Mouse (Mus musculus): ENCODE data around the gene Hs2st1. TPM values are rescaled to one million over a fixed set of nuclear protein-coding genes. Genes with fewer than 3 reads are reported as not detected.

Hs2st1 gene
- polyA plus RNA-seq, 1 experiment from 2014 or later: 12.7 TPM

GRCm38 (mm10) chr3:144437871-144438398, 132.0 kb downstream of the Hs2st1 start:
- Histone ChIP-seq H3K4me3 (no peak overlapping the region), H3K9me3 (no peaks in the 10 kb centered on the region), H3K4me1 (no peaks in the 10 kb centered on the region), H3K27me3 (replicated peaks; ENCODE audit: low read depth, poor library complexity, severe bottlenecking) (no peaks in the 10 kb centered on the region), H3K36me3 (replicated peaks) (peaks cover 36% of the 10 kb centered on the region), H3K27ac (replicated peaks) (no peak overlapping the region)
- no peak for DNase-seq (ENCODE audit: low spot score)
- 96% methylated on average over 14 of the region's 14 CpGs for WGBS

DNA sequence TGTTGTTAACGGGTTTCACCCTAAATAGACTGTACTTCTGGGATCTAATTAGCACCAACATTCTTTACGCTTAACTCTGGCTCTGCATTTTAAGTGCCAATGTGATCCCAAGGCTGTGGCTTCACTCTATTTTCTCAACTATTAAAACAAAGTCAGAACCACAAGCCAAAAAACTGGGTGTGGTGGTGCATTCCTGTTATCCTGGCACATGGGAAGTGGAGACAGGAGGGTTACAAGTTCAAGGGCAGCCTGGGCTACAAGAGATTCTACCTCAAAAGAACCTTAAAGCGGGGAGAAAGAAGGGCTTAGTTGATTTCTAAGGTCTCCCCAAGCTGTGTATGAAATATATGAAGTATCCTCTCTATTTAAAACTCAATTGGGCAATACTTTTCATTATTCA, 133.9 kb downstream of the Hs2st1 start:
- no peak for DNase-seq (ENCODE audit: low spot score)
- Histone ChIP-seq H3K27ac (replicated peaks) (no peak overlapping the region), H3K4me3 (no peak overlapping the region), H3K36me3 (replicated peaks) (peaks cover 34% of the 10 kb centered on the region), H3K27me3 (replicated peaks; ENCODE audit: low read depth, poor library complexity, severe bottlenecking) (no peaks in the 10 kb centered on the region), H3K9me3 (no peaks in the 10 kb centered on the region), H3K4me1 (no peaks in the 10 kb centered on the region)
- 86% methylated on average over 3 of the region's 3 CpGs for WGBS

DNA sequence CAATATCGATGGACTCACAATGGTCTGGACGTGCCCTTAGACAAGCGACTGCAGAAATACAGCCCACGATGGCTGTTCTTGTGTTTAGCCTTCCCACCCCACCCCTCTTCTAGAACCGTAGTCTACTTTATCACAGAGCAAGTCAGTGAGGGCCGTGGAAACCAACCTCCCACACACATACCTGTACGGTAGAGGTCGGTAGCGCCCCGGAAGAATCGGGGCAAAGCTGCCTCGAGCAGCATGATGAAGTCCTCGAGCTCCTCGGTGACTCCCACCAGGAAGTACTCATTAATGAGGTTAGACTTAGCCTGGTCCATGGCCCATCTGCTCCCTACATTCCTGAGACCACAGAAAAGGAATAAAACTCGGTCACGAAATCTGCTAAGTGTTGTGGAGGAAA, 134.7 kb downstream of the Hs2st1 start:
- Histone ChIP-seq H3K4me3 (no peak overlapping the region), H3K36me3 (replicated peaks) (peaks cover 26% of the 10 kb centered on the region), H3K27ac (replicated peaks) (no peak overlapping the region), H3K27me3 (replicated peaks; ENCODE audit: low read depth, poor library complexity, severe bottlenecking) (no peaks in the 10 kb centered on the region), H3K9me3 (no peaks in the 10 kb centered on the region), H3K4me1 (no peaks in the 10 kb centered on the region)
- DNase-seq (ENCODE audit: low spot score): no peak
- 93% methylated on average over 16 of the region's 16 CpGs for WGBS

GRCm38 (mm10) chr3:144434276-144434675, 135.7 kb downstream of the Hs2st1 start:
- Histone ChIP-seq H3K27me3 (replicated peaks; ENCODE audit: low read depth, poor library complexity, severe bottlenecking) (no peaks in the 10 kb centered on the region), H3K4me1 (no peaks in the 10 kb centered on the region), H3K27ac (replicated peaks) (no peak overlapping the region), H3K36me3 (replicated peaks) (peaks cover 24% of the 10 kb centered on the region), H3K4me3 (no peak overlapping the region), H3K9me3 (no peaks in the 10 kb centered on the region)
- 93% methylated on average over 17 of the region's 17 CpGs for WGBS
- DNase-seq (ENCODE audit: low spot score): no peak

GRCm38 (mm10) chr3:144433039-144433438, 136.9 kb downstream of the Hs2st1 start:
- no peak overlapping the region for H3K4me3 ChIP-seq
- H3K36me3 ChIP-seq (replicated peaks): peaks cover 24% of the 10 kb centered on the region
- H3K4me1 ChIP-seq: peaks cover 6% of the 10 kb centered on the region
- WGBS: 89% methylated on average over 7 of the region's 7 CpGs
- H3K27me3 ChIP-seq (replicated peaks; ENCODE audit: low read depth, poor library complexity, severe bottlenecking): no peaks in the 10 kb centered on the region
- H3K27ac ChIP-seq (replicated peaks): no peak overlapping the region
- H3K9me3 ChIP-seq: no peaks in the 10 kb centered on the region
- DNase-seq (ENCODE audit: low spot score): no peak

DNA sequence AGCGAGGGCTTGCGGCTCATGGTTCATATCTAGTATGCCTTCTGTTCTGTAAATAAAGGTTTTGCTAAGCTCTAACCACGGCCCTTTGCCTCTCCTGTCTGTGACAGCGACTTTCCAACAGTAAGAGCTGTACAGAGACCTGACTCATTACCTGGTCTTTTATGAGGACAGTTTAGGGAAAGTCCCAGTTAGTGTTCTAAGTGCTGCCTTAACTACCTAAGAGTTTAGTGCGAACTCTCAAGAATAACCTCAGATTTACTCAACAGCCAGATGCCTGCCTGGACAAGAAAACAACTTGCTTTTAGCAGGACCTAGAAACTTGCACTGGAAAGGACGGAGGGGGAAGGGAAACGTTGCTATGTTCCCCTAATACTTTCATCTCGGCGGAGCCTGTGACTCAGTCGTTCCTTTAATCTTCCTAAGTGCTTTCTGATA, 137.8 kb downstream of the Hs2st1 start:
- no peak overlapping the region for H3K27ac ChIP-seq (replicated peaks)
- peaks cover 6% of the 10 kb centered on the region for H3K4me1 ChIP-seq
- DNase-seq (ENCODE audit: low spot score): no peak
- no peaks in the 10 kb centered on the region for H3K27me3 ChIP-seq (replicated peaks; ENCODE audit: low read depth, poor library complexity, severe bottlenecking)
- no peak overlapping the region for H3K4me3 ChIP-seq
- peaks cover 24% of the 10 kb centered on the region for H3K36me3 ChIP-seq (replicated peaks)
- 90% methylated on average over 10 of the region's 10 CpGs for WGBS
- no peaks in the 10 kb centered on the region for H3K9me3 ChIP-seq

DNA sequence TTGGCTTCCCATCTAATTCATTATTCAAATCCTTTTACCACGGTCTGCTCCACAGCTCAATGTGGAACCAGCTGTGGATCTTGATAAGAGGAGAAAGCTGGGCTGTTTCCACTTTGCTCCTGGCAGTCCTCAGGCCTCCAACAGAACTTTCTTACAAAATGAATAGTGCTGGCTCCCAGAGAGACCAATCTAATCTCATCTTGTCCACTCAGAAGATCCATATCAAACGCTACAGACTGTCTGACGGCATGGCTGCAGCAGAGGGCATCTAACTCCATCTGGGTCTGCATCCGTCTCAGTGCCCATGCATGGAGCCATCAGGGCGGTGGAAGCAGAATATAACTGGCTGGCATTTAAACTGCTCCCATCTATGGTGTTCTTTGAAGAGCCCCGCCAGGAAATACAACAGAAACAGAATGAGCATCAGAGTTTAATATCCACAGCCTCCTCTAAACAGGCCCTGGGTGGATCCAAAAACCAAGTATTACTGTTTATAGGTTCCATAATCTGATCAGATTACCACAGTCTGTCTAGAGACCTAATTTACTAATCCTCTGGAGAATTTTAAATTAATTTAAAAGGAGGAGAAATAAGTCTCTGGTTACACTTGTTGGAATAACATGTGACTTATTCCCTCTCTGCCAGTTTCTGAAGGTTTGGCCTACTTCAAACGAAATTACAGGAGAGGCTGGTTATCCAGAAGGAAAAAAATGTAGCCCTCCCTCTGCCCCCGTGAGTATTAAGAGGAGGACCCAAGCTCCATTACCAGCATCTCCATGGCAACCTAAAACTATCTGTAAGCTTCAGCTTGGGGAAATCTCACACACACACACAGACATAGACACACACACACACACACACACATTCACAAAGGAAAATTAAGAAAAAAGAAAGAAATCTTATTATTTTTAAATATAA, 141.2 kb downstream of the Hs2st1 start:
- no peaks in the 10 kb centered on the region for H3K27me3 ChIP-seq (replicated peaks; ENCODE audit: low read depth, poor library complexity, severe bottlenecking)
- H3K9me3 ChIP-seq: no peaks in the 10 kb centered on the region
- H3K4me3 ChIP-seq: no peak overlapping the region
- peaks cover 5% of the 10 kb centered on the region; the same call in 1 of the 2 replicates for H3K36me3 ChIP-seq (replicated peaks)
- H3K4me1 ChIP-seq: peaks cover 6% of the 10 kb centered on the region
- WGBS: 76% methylated on average over 8 of the region's 8 CpGs
- H3K27ac ChIP-seq (replicated peaks): no peak overlapping the region
- no peak for DNase-seq (ENCODE audit: low spot score)

GRCm38 (mm10) chr3:144425041-144425448, 144.9 kb downstream of the Hs2st1 start:
- H3K27ac ChIP-seq (replicated peaks): no peak overlapping the region
- WGBS: 91% methylated on average over 4 of the region's 4 CpGs

DNA sequence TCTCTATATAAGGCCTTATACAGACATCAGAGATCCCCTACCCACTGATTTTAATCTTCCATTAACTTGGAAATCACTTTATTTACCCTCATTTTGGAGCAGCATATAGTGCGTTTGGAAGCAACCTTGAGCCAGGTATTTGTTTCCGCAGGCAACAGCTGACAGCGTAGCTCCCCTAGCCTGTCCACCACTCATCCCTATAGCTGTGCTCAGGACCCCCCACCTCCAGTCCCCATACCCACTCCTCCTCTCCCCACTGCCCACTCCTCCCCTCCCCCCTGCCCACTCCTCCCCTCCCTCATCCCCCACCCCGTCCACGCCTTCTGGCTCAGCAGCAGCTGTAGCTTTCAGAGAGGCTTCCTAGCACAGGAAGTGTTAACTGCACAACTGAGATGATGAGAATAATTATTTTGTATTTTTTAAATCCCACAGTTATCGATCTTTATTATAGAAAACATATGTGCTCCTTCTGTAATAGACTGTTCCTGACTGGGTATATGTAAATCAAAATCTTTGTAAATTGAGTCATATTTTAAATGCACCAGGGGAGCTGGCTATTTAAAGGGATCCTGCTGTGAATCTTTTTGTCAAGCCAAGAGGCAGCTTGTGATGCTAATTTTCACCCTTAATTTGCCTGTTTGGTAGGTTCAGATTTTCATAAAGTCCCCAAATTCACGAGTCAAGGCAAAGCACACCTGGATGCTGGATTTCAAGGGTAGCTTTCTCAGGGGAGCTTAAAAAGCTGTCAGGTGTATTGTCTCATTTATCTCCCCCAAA, 148.4 kb downstream of the Hs2st1 start:
- 55% methylated on average over 7 of the region's 7 CpGs for WGBS
- DNase-seq (ENCODE audit: low spot score): no peak
- no peaks in the 10 kb centered on the region for H3K27me3 ChIP-seq (replicated peaks; ENCODE audit: low read depth, poor library complexity, severe bottlenecking)
- H3K4me1 ChIP-seq: peaks cover 15% of the 10 kb centered on the region
- H3K9me3 ChIP-seq: no peaks in the 10 kb centered on the region
- no peaks in the 10 kb centered on the region for H3K36me3 ChIP-seq (replicated peaks)
- H3K27ac ChIP-seq (replicated peaks): no peak overlapping the region
- no peak overlapping the region for H3K4me3 ChIP-seq

More at GRCm38 (mm10) chr3:144425041-144425448, 144.9 kb downstream of the Hs2st1 start:
- Histone ChIP-seq H3K9me3 (no peaks in the 10 kb centered on the region), H3K36me3 (replicated peaks) (0 out of 2 replicates have a peak, but pooled peaks cover 2% of the 10 kb centered on the region), H3K4me1 (peaks cover 9% of the 10 kb centered on the region), H3K27me3 (replicated peaks; ENCODE audit: low read depth, poor library complexity, severe bottlenecking) (no peaks in the 10 kb centered on the region), H3K4me3 (no peak overlapping the region)
- DNase-seq (ENCODE audit: low spot score): no peak

DNA sequence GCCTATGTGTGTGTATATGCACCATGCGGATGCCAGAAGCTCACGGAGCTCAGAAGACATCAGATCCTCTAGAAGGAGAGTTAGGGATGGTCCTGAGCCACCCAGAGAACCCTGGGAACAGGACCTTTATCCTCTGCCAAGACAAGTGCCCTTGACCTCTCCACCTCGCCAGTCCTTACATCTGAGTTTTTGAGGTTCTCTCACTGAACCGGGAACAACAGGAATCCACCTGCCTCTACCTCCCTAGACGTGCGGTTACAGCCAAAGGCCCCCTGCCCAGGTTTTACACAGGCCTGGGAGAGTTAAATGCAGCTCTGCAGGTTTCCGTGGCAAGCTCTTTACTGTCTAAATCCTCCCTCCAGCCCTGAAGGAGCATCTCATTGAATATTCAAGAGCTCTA, 156.2 kb downstream of the Hs2st1 start:
- no peak for DNase-seq (ENCODE audit: low spot score)
- 54% methylated on average over 7 of the region's 7 CpGs for WGBS
- Histone ChIP-seq H3K4me1 (peaks cover 38% of the 10 kb centered on the region), H3K9me3 (0 out of 2 replicates have a peak, but pooled peaks cover 5% of the 10 kb centered on the region), H3K36me3 (replicated peaks) (no peaks in the 10 kb centered on the region), H3K4me3 (no peak overlapping the region), H3K27ac (replicated peaks) (no peak overlapping the region), H3K27me3 (replicated peaks; ENCODE audit: low read depth, poor library complexity, severe bottlenecking) (0 out of 2 replicates have a peak, but pooled peaks cover 3% of the 10 kb centered on the region)

- peak; percentile 66 for DNase-seq (ENCODE audit: low spot score)
- peak overlapping the region; percentile 72 for H3K27ac ChIP-seq (replicated peaks)
- H3K36me3 ChIP-seq (replicated peaks): no peaks in the 10 kb centered on the region
- peak overlapping the region; percentile 38 for H3K4me3 ChIP-seq
- 0 out of 2 replicates have a peak, but pooled peaks cover 3% of the 10 kb centered on the region for H3K27me3 ChIP-seq (replicated peaks; ENCODE audit: low read depth, poor library complexity, severe bottlenecking)
- 0 out of 2 replicates have a peak, but pooled peaks cover 5% of the 10 kb centered on the region for H3K9me3 ChIP-seq
- WGBS: 3% methylated on average over 10 of the region's 10 CpGs
- H3K4me1 ChIP-seq: peaks cover 29% of the 10 kb centered on the region
Measured at GRCm38 (mm10) chr3:144412538-144413272, 157.3 kb downstream of the Hs2st1 start.
